Mouse (Mus musculus) olfactory bulb, adult 2 months (tissue): ENCODE measurements around the gene Pla2g5. TPM values are rescaled to one million over a fixed set of nuclear protein-coding genes. Genes with fewer than 3 reads are reported as not detected.
"Not testable (repeated sequence)": the region's sequence is repeated elsewhere in the genome, so short reads cannot be mapped to it uniquely, and the experiment has no call there.

Source experiments
- H3K27ac ChIP-seq: fragments of 200-500 bp; 2 replicates; pipeline ENCODE4 v1.5.1; 2012; ENCODE audit warnings: low read depth, low read length; ENCODE audit not compliant: insufficient read depth
- H3K4me1 ChIP-seq: fragments of 200-500 bp; 2 replicates; pipeline ENCODE4 v1.6.1; 2012; ENCODE audit warnings: low read length; ENCODE audit not compliant: control insufficient read depth, insufficient read depth
- H3K4me3 ChIP-seq: fragments of 200-500 bp; 2 replicates; pipeline ENCODE4 v1.5.1; 2012; ENCODE audit warnings: mild to moderate bottlenecking, low read depth, low read length, moderate library complexity; ENCODE audit not compliant: insufficient read depth
- CTCF ChIP-seq: fragments of 200-500 bp; IDR thresholded peaks from 2 replicates; pipeline ENCODE4 v1.5.1; 2012; ENCODE audit warnings: low read depth, mild to moderate bottlenecking, low read length, moderate library complexity; ENCODE audit not compliant: insufficient read depth
- POLR2A ChIP-seq: fragments of 200-500 bp; IDR thresholded peaks from 2 replicates; pipeline ENCODE4 v1.6.1; 2012; ENCODE audit warnings: mild to moderate bottlenecking, low read depth, low read length, moderate library complexity; ENCODE audit not compliant: insufficient read depth
- WGBS: fragments of 180-500 bp; shearing (Covaris S2); methylation state at CpG from one replicate; pipeline ENCODE4 v1.1.7; 2018; 5-methylcytosine and 5-hydroxymethylcytosine counted together
- polyA plus RNA-seq: library from polyadenylated mRNA; stranded (reverse); fragments of >200 nt; gene quantifications from 2 replicates; pipeline ENCODE4 v1.2.4, GENCODE M21; 2012; ENCODE audit warnings: low replicate concordance; ENCODE audit not compliant: missing spikeins, insufficient read depth, insufficient read length

Gene Pla2g5
- polyA plus RNA-seq, 1 experiment = not detected

DNA sequence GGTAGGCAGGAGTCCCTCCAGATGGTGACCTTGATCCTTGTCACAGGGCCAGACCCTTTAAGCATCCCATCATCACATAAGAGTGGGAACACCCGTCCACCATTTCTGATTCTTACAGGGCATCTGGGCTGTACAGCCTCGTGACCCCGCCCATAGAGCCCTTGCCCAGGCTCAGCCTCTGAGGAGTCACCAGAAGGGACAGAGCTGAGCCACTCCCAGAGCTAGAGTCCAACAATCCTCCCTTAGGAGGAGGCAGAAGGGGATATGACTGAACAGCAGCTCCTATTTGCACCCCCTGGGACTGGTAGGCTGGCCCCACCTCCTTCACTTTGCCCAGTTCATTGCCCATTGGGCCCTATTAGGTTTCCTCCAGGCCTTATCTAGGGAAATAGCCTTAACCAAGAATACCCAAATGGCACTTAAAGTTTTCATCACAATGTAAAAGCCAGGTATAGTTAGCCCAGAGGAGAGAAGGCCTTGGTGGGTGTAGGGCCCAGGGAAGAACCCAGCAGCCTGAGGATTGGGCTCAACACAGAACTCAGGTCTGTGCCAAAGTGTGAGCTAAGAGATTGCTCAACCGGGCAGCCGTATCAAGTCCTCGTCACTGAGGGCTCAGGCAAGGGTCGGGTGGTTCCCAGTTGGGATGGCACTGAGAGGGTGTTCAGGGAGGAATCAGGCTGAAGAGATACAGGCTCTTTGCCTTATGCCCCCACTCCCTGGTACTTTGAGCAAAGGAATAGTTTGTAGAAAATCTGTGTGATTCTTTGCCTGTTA, 17.7 kb upstream of the Pla2g5 start:
- H3K27ac ChIP-seq = no peak overlapping the region
- no peak overlapping the region for H3K4me3 ChIP-seq
- peaks cover 5% of the 10 kb centered on the region; the same call in 1 of the 2 replicates for H3K4me1 ChIP-seq
- 88% methylated on average over 7 of the region's 7 CpGs for WGBS
- TF ChIP-seq CTCF (no peak), POLR2A (no peak)

DNA sequence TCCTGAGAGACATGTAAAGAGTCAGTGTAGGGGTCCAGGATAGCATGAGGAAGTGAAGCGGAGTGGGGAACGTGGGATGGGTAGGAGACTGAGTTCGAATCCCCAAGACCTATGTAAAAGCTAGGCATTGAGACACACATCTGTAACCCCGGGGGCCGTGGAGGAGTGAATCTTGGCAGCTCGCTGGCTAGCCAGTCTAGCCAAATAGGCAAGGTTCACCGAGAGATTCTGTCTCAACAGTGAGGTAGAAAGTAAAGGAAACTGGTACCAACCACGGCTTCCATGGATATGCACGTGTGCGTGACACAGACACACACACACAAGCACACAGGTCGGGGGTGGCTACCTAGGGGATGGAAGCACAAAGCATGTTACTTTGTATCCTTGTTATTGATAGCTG, 16.5 kb upstream of the Pla2g5 start:
- Histone ChIP-seq H3K27ac (no peak overlapping the region), H3K4me3 (no peak overlapping the region), H3K4me1 (peaks cover 5% of the 10 kb centered on the region; the same call in 1 of the 2 replicates)
- WGBS = 95% methylated on average over 11 of the region's 11 CpGs
- no peak for TF ChIP-seq CTCF
- TF ChIP-seq POLR2A = no peak

DNA sequence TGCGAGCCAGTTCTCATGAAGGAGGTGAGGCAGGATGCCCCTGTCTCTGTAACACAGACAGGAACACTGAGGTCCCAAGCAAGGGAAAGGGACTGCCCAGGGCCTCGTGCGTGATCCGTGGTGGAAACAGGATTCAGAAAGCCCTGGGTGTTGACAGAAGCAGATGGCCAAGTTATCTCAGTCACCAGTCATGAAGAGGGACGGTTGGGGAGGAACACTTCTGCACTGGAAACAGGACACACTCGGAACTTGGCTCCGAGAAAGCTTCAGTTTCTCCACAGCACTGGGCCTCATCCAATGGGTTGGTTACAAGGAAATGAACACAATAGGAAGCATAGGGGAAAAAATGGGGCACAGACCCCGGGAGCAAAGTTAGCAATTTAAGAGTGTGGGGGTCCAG, 15.5 kb upstream of the Pla2g5 start:
- H3K27ac ChIP-seq = no peak overlapping the region
- WGBS = 73% methylated on average over 8 of the region's 8 CpGs
- TF ChIP-seq CTCF (no peak), POLR2A (no peak)

DNA sequence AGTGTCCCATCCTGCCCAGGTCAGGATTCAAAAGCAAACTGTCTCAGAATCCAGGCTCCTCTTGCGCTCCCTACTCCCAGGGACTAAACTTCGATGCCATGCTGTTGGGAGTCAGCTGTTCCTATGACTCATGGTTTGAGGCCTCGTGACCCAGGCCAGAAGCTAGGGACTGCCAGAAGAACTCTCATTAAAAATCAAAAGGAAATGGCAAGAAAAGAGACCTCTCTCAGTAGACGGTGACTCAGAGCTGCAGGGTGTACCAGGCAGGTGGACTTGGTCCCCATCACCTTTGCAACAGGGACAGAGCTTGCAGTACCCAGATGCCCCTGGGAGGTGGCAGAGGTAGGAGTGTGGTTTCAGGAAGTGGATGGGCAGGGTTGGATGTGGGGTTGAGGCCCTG, 14.4 kb upstream of the Pla2g5 start, which contains the start of gene Pla2g2e:
TSS of gene Pla2g2e (plus strand) at position 212 of the 400 bp plus-strand sequence.
- 51% methylated on average over 4 of the region's 4 CpGs for WGBS
- no peak within 1 kb of the TSS for H3K27ac ChIP-seq
- peaks cover 5% of the 10 kb centered on the region; the same call in 1 of the 2 replicates for H3K4me1 ChIP-seq
- no peak within 1 kb of the TSS for H3K4me3 ChIP-seq
- TF ChIP-seq CTCF (no peak), POLR2A (no peak)

More for the DNA sequence above, 15.5 kb upstream of the Pla2g5 start:
- H3K4me1 ChIP-seq = peaks cover 5% of the 10 kb centered on the region; the same call in 1 of the 2 replicates
- no peak overlapping the region for H3K4me3 ChIP-seq

DNA sequence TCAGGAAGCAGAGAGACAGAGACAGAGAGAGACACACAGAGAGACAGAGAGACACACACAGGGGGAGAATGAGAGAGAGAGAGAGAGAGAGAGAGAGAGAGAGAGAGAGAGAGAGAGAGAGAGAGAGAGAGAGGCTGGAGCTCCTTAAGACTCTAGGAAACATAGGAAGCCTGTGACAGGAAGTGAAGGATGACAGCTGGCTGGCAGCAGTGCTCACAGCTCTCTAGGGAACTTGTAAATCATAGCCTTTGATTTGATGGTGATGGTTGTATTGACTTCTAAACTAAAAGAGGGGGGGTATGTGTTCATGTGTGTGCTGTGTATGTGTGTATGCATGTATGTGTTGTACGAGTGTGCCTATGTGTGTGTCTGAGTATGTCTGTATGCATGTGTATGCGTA, 12.7 kb upstream of the Pla2g5 start:
- no peak for TF ChIP-seq POLR2A
- no peak for TF ChIP-seq CTCF
- peaks cover 5% of the 10 kb centered on the region; the same call in 1 of the 2 replicates for H3K4me1 ChIP-seq
- WGBS = 99% methylated on average over 2 of the region's 2 CpGs
- no peak overlapping the region for H3K27ac ChIP-seq
- H3K4me3 ChIP-seq = no peak overlapping the region

DNA sequence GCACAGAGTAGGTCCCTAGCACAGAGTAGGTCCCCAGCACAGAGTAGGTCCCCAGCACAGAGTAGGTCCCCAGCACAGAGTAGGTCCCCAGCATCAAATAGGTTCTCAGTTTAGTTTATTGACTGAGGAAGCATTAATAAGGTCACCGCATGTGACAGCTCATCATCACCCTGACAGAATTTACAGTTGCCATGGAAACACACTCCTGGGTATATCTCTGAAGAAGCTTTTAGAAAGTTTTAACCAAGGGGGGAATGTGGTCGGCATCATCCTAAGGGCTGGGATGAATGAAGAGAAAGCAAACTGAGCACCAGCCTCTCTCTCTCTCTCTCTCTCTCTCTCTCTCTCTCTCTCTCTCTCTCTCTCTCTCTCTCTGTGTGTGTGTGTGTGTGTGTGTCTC, 12.0 kb upstream of the Pla2g5 start:
- not testable (repeated sequence) for H3K4me1 ChIP-seq, H3K27ac ChIP-seq
- 82% methylated on average over 2 of the region's 2 CpGs for WGBS

DNA sequence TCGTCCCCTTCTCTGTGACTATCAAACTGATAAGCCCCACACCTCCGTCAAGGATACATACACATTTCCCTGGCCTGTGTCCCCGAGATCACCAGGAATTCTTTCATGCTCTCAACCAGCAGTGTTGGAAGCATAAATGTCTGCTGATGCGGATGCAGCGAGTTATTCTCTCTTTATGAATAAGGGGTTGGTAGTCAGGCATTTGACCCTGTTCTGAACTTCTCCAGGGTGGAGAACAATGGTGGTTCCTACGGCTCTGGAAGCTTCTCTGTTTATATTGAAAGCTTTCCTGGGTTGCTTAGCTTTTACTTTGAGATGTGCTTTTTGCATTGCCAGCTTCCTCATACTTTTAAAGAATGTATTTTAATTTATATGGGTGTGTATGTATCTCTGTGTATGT, 10.6 kb upstream of the Pla2g5 start, which contains the start of gene Gm13030:
TSS of gene Gm13030 (minus strand) at position 101 of the 400 bp plus-strand sequence.
- Histone ChIP-seq H3K27ac (no peak within 1 kb of the TSS), H3K4me1 (peaks cover 5% of the 10 kb centered on the region; the same call in 1 of the 2 replicates), H3K4me3 (no peak within 1 kb of the TSS)
- TF ChIP-seq POLR2A (no peak), CTCF (no peak)
- WGBS = 91% methylated on average over 6 of the region's 6 CpGs

More for the DNA sequence above, 12.0 kb upstream of the Pla2g5 start:
- not testable (repeated sequence) for H3K4me3 ChIP-seq

DNA sequence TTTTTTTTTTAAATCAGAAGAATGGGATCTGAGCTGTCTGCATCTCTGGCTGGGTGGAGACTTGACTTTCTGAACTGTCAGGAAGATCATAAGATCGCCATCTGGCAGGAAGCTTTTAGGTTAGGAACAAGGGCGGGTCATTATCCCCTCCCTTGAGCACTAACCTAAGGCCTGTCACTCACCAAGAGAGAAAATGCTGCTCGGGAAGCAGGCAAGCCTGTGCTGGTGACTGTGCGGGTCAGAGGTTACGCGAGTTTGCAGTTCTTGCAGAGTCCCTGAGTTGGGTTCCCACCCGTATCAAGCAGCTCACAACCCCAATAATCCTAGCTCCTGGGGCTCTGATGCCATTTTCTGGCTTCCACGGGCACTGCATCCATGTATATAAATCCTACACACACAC, 5.4 kb upstream of the Pla2g5 start:
- H3K4me3 ChIP-seq = no peak overlapping the region
- TF ChIP-seq POLR2A (no peak), CTCF (no peak)
- 76% methylated on average over 8 of the region's 8 CpGs for WGBS
- no peak overlapping the region for H3K27ac ChIP-seq
- no peaks in the 10 kb centered on the region; the same call in 1 of the 2 replicates for H3K4me1 ChIP-seq

DNA sequence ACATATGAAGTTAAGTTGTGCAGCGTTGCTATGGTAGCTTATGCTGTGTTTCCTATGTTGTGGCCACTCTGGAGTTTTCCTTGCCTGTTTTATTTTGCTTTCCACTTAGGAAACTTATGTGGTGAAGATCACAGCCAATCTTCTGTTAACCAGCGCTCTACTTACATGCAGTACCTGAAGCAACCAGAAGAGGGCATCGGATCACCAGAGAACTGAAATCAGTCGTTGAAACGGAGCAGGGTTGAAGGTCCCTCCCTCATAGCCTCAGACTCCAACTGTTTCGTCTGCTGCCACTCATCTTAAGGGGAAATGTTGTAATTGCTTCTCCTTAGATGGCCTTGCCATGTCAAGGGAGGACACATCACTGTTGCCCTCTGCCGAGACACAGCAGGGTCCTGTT, 3.1 kb upstream of the Pla2g5 start:
- 11% methylated on average over 7 of the region's 7 CpGs for WGBS
- H3K4me3 ChIP-seq = no peak overlapping the region

More for the DNA sequence above, 3.1 kb upstream of the Pla2g5 start:
- Histone ChIP-seq H3K27ac (no peak overlapping the region), H3K4me1 (no peaks in the 10 kb centered on the region; the same call in 1 of the 2 replicates)
- TF ChIP-seq POLR2A (no peak), CTCF (peak; percentile 36; the same call in 1 of the 2 replicates)
